28 mouse cellular contexts compared by ENCODE assay signal in genomic region chr2:44965834-44966555, GRCm38 (mm10). TPM values are rescaled to one million over a fixed set of nuclear protein-coding genes. Genes with fewer than 3 reads are reported as not detected.
DNase-seq lines count a peak whose midpoint lies in the region; ATAC-seq and TF ChIP-seq lines count a peak whose summit lies in the region.
"Had no signal": no experiment of that assay in that cellular context is flagged by ENCODE, and none has a peak within 500 bp of the region (broad histone marks: within the 10 kb centered on the region; RNA-seq: fewer than 3 reads in every experiment).

No protein-coding gene starts in this region.

- H3K27ac ChIP-seq in kidney, embryonic 15.5 days: 0 out of 2 replicates have a peak overlapping the region, but pooled peaks have one; percentile 45
- 0 out of 2 replicates have a peak overlapping the region, but pooled peaks have one; percentile 10 for H3K27ac ChIP-seq in lung, embryonic 14.5 days (ENCODE audit: low read depth)
- H3K27ac ChIP-seq in lung, postnatal 0 days (ENCODE audit: low read length): no peak overlapping the region
- H3K27ac ChIP-seq in layer of hippocampus, adult 2 months: no peak overlapping the region
- H3K27ac ChIP-seq: forebrain, embryonic 10.5 days; forebrain, embryonic 13.5 days; heart, adult 2 months; heart, embryonic 10.5 days; heart, embryonic 13.5 days; hindbrain, embryonic 14.5 days; hindbrain, postnatal 0 days had no signal

- no peak for TF ChIP-seq EP300 in lung, postnatal 0 days (IDR thresholded peaks at IDR 0.05)

- H3K9ac ChIP-seq in kidney, embryonic 15.5 days: no peak overlapping the region
- no peak overlapping the region for H3K9ac ChIP-seq in lung, embryonic 14.5 days
- H3K9ac ChIP-seq in lung, postnatal 0 days (replicated peaks; ENCODE audit: low read depth): no peak overlapping the region
- H3K9ac ChIP-seq: forebrain, embryonic 13.5 days; heart, embryonic 13.5 days; hindbrain, embryonic 14.5 days had no signal

- no peak overlapping the region for H3K4me2 ChIP-seq in kidney, embryonic 15.5 days
- H3K4me2 ChIP-seq in lung, embryonic 14.5 days: no peak overlapping the region
- no peak overlapping the region for H3K4me2 ChIP-seq in lung, postnatal 0 days (replicated peaks; ENCODE audit: low read depth, low read length)
- H3K4me2 ChIP-seq: forebrain, embryonic 13.5 days; heart, embryonic 13.5 days; hindbrain, embryonic 14.5 days had no signal

- H3K4me1 ChIP-seq in kidney, embryonic 15.5 days: 0 out of 2 replicates have a peak, but pooled peaks cover 6% of the 10 kb centered on the region
- H3K4me1 ChIP-seq in lung, embryonic 14.5 days (ENCODE audit: insufficient read depth): no peaks in the 10 kb centered on the region
- no peaks in the 10 kb centered on the region for H3K4me1 ChIP-seq in lung, postnatal 0 days (ENCODE audit: insufficient read depth, low read depth, low read length)
- H3K4me1 ChIP-seq in lung, adult 2 months (ENCODE audit: control insufficient read depth, insufficient read depth, low read length): no peaks in the 10 kb centered on the region
- H3K4me1 ChIP-seq: forebrain, embryonic 10.5 days; forebrain, embryonic 13.5 days; heart, embryonic 10.5 days had no signal

- no peaks in the 10 kb centered on the region for H3K36me3 ChIP-seq in kidney, embryonic 15.5 days
- no peaks in the 10 kb centered on the region for H3K36me3 ChIP-seq in lung, embryonic 14.5 days (ENCODE audit: insufficient read depth)
- no peaks in the 10 kb centered on the region for H3K36me3 ChIP-seq in lung, postnatal 0 days (ENCODE audit: insufficient read depth, low read length)
- H3K36me3 ChIP-seq: forebrain, embryonic 10.5 days; heart, embryonic 10.5 days; heart, embryonic 13.5 days had no signal

- no peak for DNase-seq in kidney, postnatal 36 days
- peak; percentile 73 for DNase-seq in lung, embryonic 14.5 days
- DNase-seq in lung, postnatal 25 days (ENCODE audit: low spot score): no peak
- peak; percentile 34 for DNase-seq in lung, postnatal 0 days (ENCODE audit: low spot score)
- no peak for DNase-seq in lung, adult 2 months
- peak; percentile 93 for DNase-seq in adipocyte (ENCODE audit: low spot score)
- no peak for DNase-seq in layer of hippocampus, adult 2 months (ENCODE audit: low spot score in 2 of 2)
- DNase-seq: adrenal gland, adult 8-10 months; adrenal gland, postnatal 25 days; B cell, adult 2 months; cerebellum, adult 11-12 months; cerebellum, adult 8-10 months; cerebellum, postnatal 10 days; gastrocnemius, postnatal 10 days; gastrocnemius, postnatal 36 days; heart, adult 2 months; heart, postnatal 14 days; heart, postnatal 4 days had no signal

- no peak; the same call in 1 of the 2 replicates for ATAC-seq in kidney, embryonic 15.5 days (replicated peaks; ENCODE audit: low FRiP score)
- ATAC-seq in lung, embryonic 14.5 days (ENCODE audit: insufficient read depth): peak; percentile 68; the same call in 1 of the 2 replicates
- no peak; the same call in 1 of the 2 replicates for ATAC-seq in lung, postnatal 0 days
- ATAC-seq: CD4-positive, CD25-positive, alpha-beta regulatory T cell, adult 4 months; forebrain, embryonic 13.5 days; forebrain, embryonic 16.5 days; hindbrain, postnatal 0 days; Patski had no signal

- no peak for TF ChIP-seq CTCF in lung, embryonic 14.5 days (IDR thresholded peaks at IDR 0.05; ENCODE audit: low read depth)
- TF ChIP-seq CTCF in lung, postnatal 0 days (IDR thresholded peaks at IDR 0.05): no peak
- no peak for TF ChIP-seq CTCF in lung, adult 2 months (IDR thresholded peaks at IDR 0.05; ENCODE audit: insufficient read depth, low read length)
- no peak for TF ChIP-seq CTCF in layer of hippocampus, adult 2 months (conservative IDR thresholded peaks at IDR 0.05)

- H3K27me3 ChIP-seq in kidney, embryonic 15.5 days: no peaks in the 10 kb centered on the region
- H3K27me3 ChIP-seq in lung, embryonic 14.5 days (ENCODE audit: insufficient read depth, low read length): no peaks in the 10 kb centered on the region
- H3K27me3 ChIP-seq in lung, postnatal 0 days (replicated peaks; ENCODE audit: insufficient read depth, low read length): no peaks in the 10 kb centered on the region
- H3K27me3 ChIP-seq: forebrain, embryonic 13.5 days; heart, embryonic 13.5 days; Patski had no signal

- no peaks in the 10 kb centered on the region for H3K9me3 ChIP-seq in kidney, embryonic 15.5 days (replicated peaks)
- no peaks in the 10 kb centered on the region for H3K9me3 ChIP-seq in lung, embryonic 14.5 days (ENCODE audit: low read depth, low read length)
- no peaks in the 10 kb centered on the region for H3K9me3 ChIP-seq in lung, postnatal 0 days (ENCODE audit: low read length)
- H3K9me3 ChIP-seq: forebrain, embryonic 10.5 days; forebrain, embryonic 13.5 days; heart, embryonic 10.5 days; heart, embryonic 13.5 days had no signal

- no peak for TF ChIP-seq POLR2A in lung, adult 2 months (IDR thresholded peaks at IDR 0.05; ENCODE audit: borderline replicate concordance, extremely low read depth, low read depth, low read length)

- WGBS in kidney, embryonic 15.5 days: 76% methylated on average over 2 of the region's 2 CpGs
- WGBS in lung, embryonic 14.5 days: 39% methylated on average over 2 of the region's 2 CpGs
- 45% methylated on average over 2 of the region's 2 CpGs for WGBS in lung, postnatal 0 days
- 53% methylated on average over 2 of the region's 2 CpGs for WGBS in lung, adult 2 months

- H3K4me3 ChIP-seq in kidney, embryonic 15.5 days (replicated peaks): no peak overlapping the region
- no peak overlapping the region for H3K4me3 ChIP-seq in lung, embryonic 14.5 days (ENCODE audit: low read depth, low read length)
- no peak overlapping the region for H3K4me3 ChIP-seq in lung, postnatal 0 days (ENCODE audit: low read depth, low read length)
- H3K4me3 ChIP-seq in lung, adult 2 months (replicated peaks; ENCODE audit: extremely low read depth, low read depth, low read length): no peak overlapping the region
- no peak overlapping the region for H3K4me3 ChIP-seq in layer of hippocampus, adult 2 months
- H3K4me3 ChIP-seq: forebrain, embryonic 10.5 days; forebrain, embryonic 13.5 days; heart, adult 2 months; heart, embryonic 10.5 days; heart, embryonic 13.5 days had no signal

RNA-seq across cellular contexts. Expression of gene Gtdc1, which starts 38.5 kb away (rescaled TPM):
- 11.0 and 12.4 TPM in 2 replicates for polyA plus RNA-seq in kidney, embryonic 15.5 days (2015; fragmentation: Nextera tagmentation; extraction: Ambion mirVana)
- 14.2 and 15.2 TPM in 2 replicates for polyA plus RNA-seq in lung, embryonic 14.5 days (2014; fragmentation: Nextera tagmentation; extraction: Ambion mirVana)
- 7.6 and 10.0 TPM in 2 replicates for polyA plus RNA-seq in lung, postnatal 0 days (2015; fragmentation: Nextera tagmentation; extraction: Ambion mirVana)
- 2.4 and 5.9 TPM in 2 replicates for polyA plus RNA-seq in lung, adult 2 months (2012; rRNA removed)
- 10 to 100 TPM; 65.5 to 69.7 TPM for total RNA-seq in layer of hippocampus, adult 2 months (2021)

Comparison
In these comparisons a context has a peak if more than half of its experiments do, and no peak if none do; other contexts are left out.
1. H3K27ac ChIP-seq: peak in kidney, embryonic 15.5 days (single experiment) and lung, embryonic 14.5 days (single experiment); none in lung, postnatal 0 days (single experiment) and layer of hippocampus, adult 2 months (single experiment).
2. DNase-seq: peak in lung, embryonic 14.5 days (single experiment), lung, postnatal 0 days (single experiment) and adipocyte (single experiment); none in kidney, postnatal 36 days (0 of 2), lung, postnatal 25 days (single experiment), lung, adult 2 months (single experiment) and layer of hippocampus, adult 2 months (0 of 2).